In genomic region chr11:36420047-36420446, GRCm38 (mm10) we compare ENCODE assay signal across 20 mouse cellular contexts.
"Had no signal": no experiment of that assay in that cellular context is flagged by ENCODE, and none has a peak within 500 bp of the region (broad histone marks: within the 10 kb centered on the region; RNA-seq: fewer than 3 reads in every experiment).

No protein-coding gene starts in this region.

- H3K27me3 ChIP-seq: limb, embryonic 15.5 days; megakaryocyte, embryonic 14.5 days; midbrain, embryonic 13.5 days had no signal

- H3K9me3 ChIP-seq: limb, embryonic 15.5 days; midbrain, embryonic 10.5 days; midbrain, embryonic 13.5 days had no signal

- H3K4me2 ChIP-seq: limb, embryonic 15.5 days; liver, embryonic 11.5 days; lung, embryonic 14.5 days; midbrain, embryonic 13.5 days had no signal

- H3K4me3 ChIP-seq: limb, embryonic 15.5 days; megakaryocyte, embryonic 14.5 days; midbrain, embryonic 10.5 days; midbrain, embryonic 13.5 days had no signal

- ATAC-seq: hindbrain, embryonic 16.5 days; intestine, postnatal 0 days; liver, postnatal 0 days; lung, postnatal 0 days; midbrain, embryonic 13.5 days had no signal

- H3K36me3 ChIP-seq: limb, embryonic 15.5 days; midbrain, embryonic 10.5 days; midbrain, embryonic 13.5 days had no signal

- H3K4me1 ChIP-seq: limb, embryonic 15.5 days; megakaryocyte, embryonic 14.5 days had no signal

- DNase-seq: kidney, adult 2 months; kidney, postnatal 10 days; kidney, postnatal 4 days; liver, postnatal 0 days; lung, embryonic 14.5 days; lung, postnatal 36 days; right cerebral cortex, adult 18-20 months; right cerebral cortex, postnatal 14 days; right cerebral cortex, postnatal 4 days; thymus, adult 18-20 months; thymus, postnatal 36 days had no signal

- H3K9ac ChIP-seq: limb, embryonic 15.5 days; liver, embryonic 14.5 days; liver, postnatal 0 days; lung, embryonic 14.5 days; midbrain, embryonic 13.5 days had no signal

- H3K27ac ChIP-seq: limb, embryonic 15.5 days; liver, embryonic 14.5 days; midbrain, embryonic 10.5 days; midbrain, embryonic 13.5 days had no signal
